Mouse (Mus musculus) mature B cell (primary cell): ENCODE data around the gene Fadd.

ENCODE experiments used
- in situ Hi-C: fragments of 300-500 bp; cut with MboI; formaldehyde crosslinking; loops from 2 replicates; pipeline ENCODE4 v1.14.3; 2019

Fadd gene

GRCm38 (mm10) chr7:144582284-144582980 lies at the start of gene Fadd:
TSS of gene Fadd (minus strand) at chr7:144582463.
- in situ Hi-C loops: no loop called here

GRCm38 (mm10) chr7:144630622-144631021 lies 48.4 kb upstream of the Fadd start:
- in situ Hi-C loops: no loop called here

GRCm38 (mm10) chr7:144628334-144628915 lies 46.2 kb upstream of the Fadd start:
- in situ Hi-C loops: no loop called here

GRCm38 (mm10) chr7:144627606-144628333 lies 45.5 kb upstream of the Fadd start:
- in situ Hi-C loops: no loop called here

- in situ Hi-C loops: no loop called here
Observed at GRCm38 (mm10) chr7:144626042-144626441, 43.8 kb upstream of the Fadd start.

GRCm38 (mm10) chr7:144620721-144621681 lies 38.7 kb upstream of the Fadd start:
- in situ Hi-C loops: no loop called here

GRCm38 (mm10) chr7:144620315-144620714 lies 38.1 kb upstream of the Fadd start:
- in situ Hi-C loops: no loop called here

- in situ Hi-C loops: no loop called here
Observed at GRCm38 (mm10) chr7:144615343-144615742, 33.1 kb upstream of the Fadd start.

- in situ Hi-C loops: no loop called here
Observed at GRCm38 (mm10) chr7:144612829-144613228, 30.6 kb upstream of the Fadd start.

- in situ Hi-C loops: no loop called here
Observed at GRCm38 (mm10) chr7:144612351-144612750, 30.1 kb upstream of the Fadd start.

- in situ Hi-C loops: no loop called here
Observed at GRCm38 (mm10) chr7:144611595-144611994, 29.3 kb upstream of the Fadd start.

- in situ Hi-C loops: no loop called here
Observed at GRCm38 (mm10) chr7:144609568-144609967, 27.3 kb upstream of the Fadd start.

- in situ Hi-C loops: no loop called here
Observed at GRCm38 (mm10) chr7:144607862-144608261, 25.6 kb upstream of the Fadd start.

- in situ Hi-C loops: no loop called here
Observed at GRCm38 (mm10) chr7:144604735-144605134, 22.5 kb upstream of the Fadd start.

- in situ Hi-C loops: no loop called here
Observed at GRCm38 (mm10) chr7:144604291-144604690, 22.0 kb upstream of the Fadd start.

- in situ Hi-C loops: no loop called here
Observed at GRCm38 (mm10) chr7:144600333-144600900, 18.2 kb upstream of the Fadd start.

- in situ Hi-C loops: no loop called here
Observed at GRCm38 (mm10) chr7:144589508-144589907, 7.2 kb upstream of the Fadd start.

GRCm38 (mm10) chr7:144587291-144587690 lies 5.0 kb upstream of the Fadd start:
- in situ Hi-C loops: no loop called here

- in situ Hi-C loops: no loop called here
Observed at GRCm38 (mm10) chr7:144585648-144586047, 3.4 kb upstream of the Fadd start.

- in situ Hi-C loops: no loop called here
Observed at GRCm38 (mm10) chr7:144583619-144584018, 1.4 kb upstream of the Fadd start.

- in situ Hi-C loops: no loop called here
Observed at GRCm38 (mm10) chr7:144581559-144582283, 542 bp downstream of the Fadd start.
